Mouse (Mus musculus) cortical plate, adult 2 months (tissue): Measurements from ENCODE around the gene Fbxo4.

ENCODE experiments used
- CTCF ChIP-seq: fragments of 200-500 bp; IDR thresholded peaks from 2 replicates; pipeline ENCODE4 v1.5.1; 2011; ENCODE audit warnings: mild to moderate bottlenecking, control low read depth, low read length; ENCODE audit not compliant: insufficient read depth; ENCODE audit errors: extremely low read depth
- POLR2A ChIP-seq: fragments of 200-500 bp; IDR thresholded peaks from 2 replicates; pipeline ENCODE4 v1.6.1; 2011; ENCODE audit warnings: mild to moderate bottlenecking, low read length, control low read depth; ENCODE audit not compliant: insufficient read depth; ENCODE audit errors: extremely low read depth

DNA sequence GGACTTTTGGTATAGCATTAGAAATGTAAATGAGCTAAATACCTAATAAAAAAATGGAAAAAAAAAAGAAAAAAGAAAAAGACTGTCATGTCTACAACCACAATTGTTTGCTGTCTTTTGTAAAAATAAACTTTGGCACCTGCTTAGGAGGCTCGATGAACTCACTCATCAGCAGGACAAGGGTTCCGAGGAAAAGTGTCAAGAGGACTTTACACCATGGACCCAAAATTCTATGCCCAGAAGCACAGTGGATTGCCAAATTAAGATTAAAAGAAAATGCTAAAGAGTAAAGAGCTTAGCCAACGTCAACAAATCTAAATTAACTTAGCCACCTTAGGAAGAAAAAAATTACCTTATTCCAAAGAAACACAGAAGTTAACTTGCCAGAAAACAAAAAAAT is 43.3 kb downstream of the Fbxo4 start:
- no peak for TF ChIP-seq CTCF
- no peak for TF ChIP-seq POLR2A
